Mouse (Mus musculus) intestine, embryonic 14.5 days (tissue): ENCODE measurements around the gene Rnf208. TPM values are rescaled to one million over a fixed set of nuclear protein-coding genes. Genes with fewer than 3 reads are reported as not detected.

Experiments used
- ATAC-seq: fragments of 200-750 bp; cut with Nextera tagmentation; replicated peaks from 2 replicates; pipeline ENCODE4 v1.8.0; 2017; ENCODE audit warnings: low read depth, moderate number of reproducible peaks, moderate TSS enrichment, moderate library complexity; ENCODE audit not compliant: low FRiP score, low TSS enrichment
- DNase-seq: peaks from one replicate; pipeline ENCODE4 v3.0.0-alpha.2; 2018; ENCODE audit warnings: low spot score
- H3K27ac ChIP-seq: fragments of 300-500 bp; sonication (generic); 2 replicates; pipeline ENCODE4 v1.5.1; 2014; ENCODE audit warnings: low read depth, mild to moderate bottlenecking, control low read depth
- H3K27me3 ChIP-seq: fragments of 300-500 bp; sonication (generic); replicated peaks from 2 replicates; pipeline ENCODE4 v1.6.1; 2014; ENCODE audit warnings: low read length, control low read depth; ENCODE audit not compliant: control insufficient read depth, insufficient read depth
- H3K36me3 ChIP-seq: fragments of 300-500 bp; sonication (generic); 2 replicates; pipeline ENCODE4 v1.6.1; 2014; ENCODE audit warnings: low read length, control low read depth; ENCODE audit not compliant: control insufficient read depth, insufficient read depth
- H3K4me1 ChIP-seq: fragments of 300-500 bp; sonication (generic); replicated peaks from 2 replicates; pipeline ENCODE4 v1.6.1; 2014; ENCODE audit warnings: low read length, control low read depth, mixed read lengths; ENCODE audit not compliant: control insufficient read depth, insufficient read depth
- H3K4me2 ChIP-seq: fragments of 300-500 bp; sonication (generic); 2 replicates; pipeline ENCODE4 v1.6.1; 2014; ENCODE audit warnings: low read length
- H3K4me3 ChIP-seq: fragments of 300-500 bp; sonication (generic); 2 replicates; pipeline ENCODE4 v1.5.1; 2014; ENCODE audit warnings: low read depth, low read length, control low read depth, mixed read lengths
- H3K9ac ChIP-seq: fragments of 300-500 bp; sonication (generic); 2 replicates; pipeline ENCODE4 v1.6.1; 2014; ENCODE audit warnings: mild to moderate bottlenecking, low read length
- H3K9me3 ChIP-seq: fragments of 300-500 bp; sonication (generic); 2 replicates; pipeline ENCODE4 v1.6.1; 2016; ENCODE audit warnings: low read length, control low read depth; ENCODE audit not compliant: control insufficient read depth
- WGBS: fragments of 180-500 bp; shearing (Covaris S2); extraction: QIAGEN DNeasy Blood & Tissue Kit; methylation state at CpG from one replicate; pipeline ENCODE4 v1.1.7; 2014; 5-methylcytosine and 5-hydroxymethylcytosine counted together
- polyA plus RNA-seq: library from polyadenylated mRNA; unstranded; fragments of >200 nt; fragmentation: Nextera tagmentation; extraction: Ambion mirVana; gene quantifications from 2 replicates; pipeline ENCODE4 v1.2.1, GENCODE M21; 2014

Gene Rnf208
- polyA plus RNA-seq, 1 experiment from 2014 or later = 18.7 TPM

DNA sequence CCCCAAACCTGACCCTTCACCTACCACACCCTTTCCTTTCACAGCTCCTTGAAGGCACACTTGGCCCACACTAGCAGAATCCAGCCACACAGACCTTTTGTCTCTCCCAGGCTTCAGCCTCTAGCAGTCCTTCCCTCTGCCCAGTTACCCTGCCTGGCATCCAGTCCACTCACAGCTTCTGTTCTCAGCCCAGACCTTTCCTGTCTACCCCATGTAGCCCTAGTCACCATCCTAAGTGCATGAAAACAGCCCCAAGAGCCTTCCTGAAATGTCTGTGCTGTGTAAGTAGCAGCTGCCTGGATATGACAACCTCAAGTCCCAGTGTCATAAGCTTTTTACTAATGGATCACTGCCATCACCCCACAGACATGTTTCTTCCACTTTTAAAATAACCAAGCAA lies 44.1 kb upstream of the Rnf208 start:
- no peak overlapping the region for H3K4me2 ChIP-seq
- no peaks in the 10 kb centered on the region for H3K9me3 ChIP-seq
- ATAC-seq = no peak
- H3K27me3 ChIP-seq = peaks cover 20% of the 10 kb centered on the region
- H3K27ac ChIP-seq = no peak overlapping the region
- H3K4me1 ChIP-seq = peaks cover 20% of the 10 kb centered on the region; the same call in 1 of the 2 replicates
- no peak overlapping the region for H3K4me3 ChIP-seq
- no peak for DNase-seq
- H3K36me3 ChIP-seq = peaks cover 47% of the 10 kb centered on the region
- no peak overlapping the region for H3K9ac ChIP-seq

GRCm38 (mm10) chr2:25200631-25201030 lies 41.4 kb upstream of the Rnf208 start:
- no peak for ATAC-seq
- 93% methylated on average over 2 of the region's 2 CpGs for WGBS
- no peak overlapping the region for H3K9ac ChIP-seq

GRCm38 (mm10) chr2:25203631-25204214 lies 38.3 kb upstream of the Rnf208 start:
- no peak for ATAC-seq
- peaks cover 99% of the 10 kb centered on the region for H3K36me3 ChIP-seq

More at GRCm38 (mm10) chr2:25200631-25201030, 41.4 kb upstream of the Rnf208 start:
- peaks cover 9% of the 10 kb centered on the region; the same call in 1 of the 2 replicates for H3K27me3 ChIP-seq
- H3K27ac ChIP-seq = no peak overlapping the region
- no peak for DNase-seq
- no peaks in the 10 kb centered on the region for H3K9me3 ChIP-seq
- H3K4me1 ChIP-seq = 0 out of 2 replicates have a peak, but pooled peaks cover 12% of the 10 kb centered on the region
- no peak overlapping the region for H3K4me2 ChIP-seq
- peaks cover 74% of the 10 kb centered on the region for H3K36me3 ChIP-seq
- no peak overlapping the region for H3K4me3 ChIP-seq

GRCm38 (mm10) chr2:25207593-25207992 lies 34.5 kb upstream of the Rnf208 start:
- no peak overlapping the region for H3K4me2 ChIP-seq
- DNase-seq (no peak), ATAC-seq (no peak)
- H3K36me3 ChIP-seq = peaks cover 71% of the 10 kb centered on the region
- no peaks in the 10 kb centered on the region for H3K9me3 ChIP-seq
- no peak overlapping the region for H3K27ac ChIP-seq
- peaks cover 15% of the 10 kb centered on the region for H3K4me1 ChIP-seq
- no peaks in the 10 kb centered on the region for H3K27me3 ChIP-seq
- WGBS = 100% methylated on average over 1 of the region's 1 CpGs
- H3K4me3 ChIP-seq = no peak overlapping the region
- H3K9ac ChIP-seq = no peak overlapping the region

More at GRCm38 (mm10) chr2:25203631-25204214, 38.3 kb upstream of the Rnf208 start:
- H3K4me1 ChIP-seq = no peaks in the 10 kb centered on the region
- H3K4me3 ChIP-seq = no peak overlapping the region
- H3K9ac ChIP-seq = no peak overlapping the region
- no peak overlapping the region for H3K27ac ChIP-seq
- H3K9me3 ChIP-seq = no peaks in the 10 kb centered on the region
- H3K27me3 ChIP-seq = no peaks in the 10 kb centered on the region
- no peak for DNase-seq
- no peak overlapping the region for H3K4me2 ChIP-seq
- 63% methylated on average over 4 of the region's 4 CpGs for WGBS

- peaks cover 15% of the 10 kb centered on the region for H3K4me1 ChIP-seq
- no peak for ATAC-seq
- peak; percentile 63 for DNase-seq
- WGBS = under 1% methylated on average over 24 of the region's 24 CpGs
- H3K36me3 ChIP-seq = peaks cover 40% of the 10 kb centered on the region
- peak overlapping the region; percentile 99 for H3K4me3 ChIP-seq
- peak overlapping the region; percentile 89 for H3K9ac ChIP-seq
- H3K27ac ChIP-seq = peak overlapping the region; percentile 83
- H3K4me2 ChIP-seq = peak overlapping the region; percentile 95
- H3K27me3 ChIP-seq = no peaks in the 10 kb centered on the region
- H3K9me3 ChIP-seq = no peaks in the 10 kb centered on the region
These were observed 31.4 kb upstream of the Rnf208 start for GRCm38 (mm10) chr2:25210686-25211085.

GRCm38 (mm10) chr2:25211121-25211670 lies 30.9 kb upstream of the Rnf208 start, which contains the start of gene Nelfb:
Gene Nelfb, minus strand, starts transcription at chr2:25211489.
- Histone ChIP-seq H3K36me3 (peaks cover 35% of the 10 kb centered on the region), H3K4me2 (peak within 1 kb of the TSS; percentile 95), H3K9me3 (no peaks in the 10 kb centered on the region), H3K4me1 (peaks cover 15% of the 10 kb centered on the region), H3K9ac (peak within 1 kb of the TSS; percentile 89), H3K27me3 (no peaks in the 10 kb centered on the region), H3K4me3 (peak within 1 kb of the TSS; percentile 99), H3K27ac (peak within 1 kb of the TSS; percentile 83)
- DNase-seq = peak; percentile 98
- whole genome bisulfite sequencing = 1% methylated on average over 41 of the region's 44 CpGs
- peak; percentile 92 for ATAC-seq

- ATAC-seq = no peak
- no peak overlapping the region for H3K9ac ChIP-seq
- H3K4me3 ChIP-seq = no peak overlapping the region
- DNase-seq = no peak
- 63% methylated on average over 23 of the region's 23 CpGs for WGBS
- peaks cover 15% of the 10 kb centered on the region for H3K4me1 ChIP-seq
- no peak overlapping the region for H3K4me2 ChIP-seq
- H3K27ac ChIP-seq = no peak overlapping the region
- H3K36me3 ChIP-seq = peaks cover 15% of the 10 kb centered on the region
- H3K9me3 ChIP-seq = no peaks in the 10 kb centered on the region
- H3K27me3 ChIP-seq = 0 out of 2 replicates have a peak, but pooled peaks cover 4% of the 10 kb centered on the region
These were observed 28.7 kb upstream of the Rnf208 start for GRCm38 (mm10) chr2:25213266-25213865.

GRCm38 (mm10) chr2:25214444-25214843 lies 27.6 kb upstream of the Rnf208 start, which contains the start of gene Stpg3:
Gene Stpg3, minus strand, starts transcription at chr2:25214637.
- peaks cover 15% of the 10 kb centered on the region for H3K4me1 ChIP-seq
- H3K4me2 ChIP-seq = no peak within 1 kb of the TSS
- H3K9ac ChIP-seq = no peak within 1 kb of the TSS
- H3K4me3 ChIP-seq = no peak within 1 kb of the TSS
- no peak within 1 kb of the TSS for H3K27ac ChIP-seq
- ATAC-seq = no peak
- H3K27me3 ChIP-seq = 0 out of 2 replicates have a peak, but pooled peaks cover 4% of the 10 kb centered on the region
- no peaks in the 10 kb centered on the region for H3K9me3 ChIP-seq
- WGBS = 61% methylated on average over 3 of the region's 3 CpGs
- H3K36me3 ChIP-seq = peaks cover 6% of the 10 kb centered on the region; the same call in 1 of the 2 replicates
- DNase-seq = no peak
